Mouse (Mus musculus) testis, adult 2 months (tissue): ENCODE results near the gene Srgap2.

Experiments used
- CTCF ChIP-seq: fragments of 200-500 bp; IDR thresholded peaks from 2 replicates; pipeline ENCODE4 v1.5.1; 2012; ENCODE audit warnings: low read depth, mild to moderate bottlenecking, inconsistent platforms, low read length, moderate library complexity; ENCODE audit not compliant: control insufficient read depth, insufficient read depth, insufficient replicate concordance
- POLR2A ChIP-seq: fragments of 200-500 bp; IDR thresholded peaks from 2 replicates; pipeline ENCODE4 v1.6.1; 2012; ENCODE audit warnings: low read depth, mild to moderate bottlenecking, inconsistent platforms, low read length, moderate library complexity; ENCODE audit not compliant: control insufficient read depth

DNA sequence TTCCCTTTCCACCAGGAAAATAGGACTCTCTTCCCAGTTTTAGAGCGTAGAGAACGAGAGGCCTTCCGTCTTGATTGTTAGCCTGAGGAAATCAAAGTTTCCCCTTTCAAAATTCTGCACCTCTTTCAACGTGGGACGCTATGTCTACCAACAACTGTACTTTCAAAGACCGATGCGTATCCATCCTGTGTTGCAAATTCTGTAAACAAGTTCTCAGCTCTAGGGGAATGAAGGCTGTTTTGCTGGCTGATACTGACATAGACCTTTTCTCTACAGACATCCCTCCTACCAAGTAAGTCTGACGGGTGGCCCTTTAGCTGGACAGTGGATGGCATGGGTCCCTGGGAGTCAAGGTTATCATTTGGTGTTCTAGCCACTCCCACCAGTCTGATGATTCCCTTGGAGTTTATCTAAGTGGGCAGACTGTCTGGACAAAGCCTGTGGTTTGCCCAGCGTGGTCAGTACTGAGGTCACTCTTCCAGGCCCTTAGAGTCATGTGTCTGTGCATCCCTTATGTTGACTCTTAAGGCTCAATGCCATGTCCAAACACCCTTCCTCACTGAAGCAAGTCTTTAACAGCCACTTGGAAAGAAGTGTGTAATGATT is 1.5 kb upstream of the Srgap2 start:
- TF ChIP-seq CTCF: no peak
- no peak for TF ChIP-seq POLR2A
